Mouse (Mus musculus): Measurements from ENCODE around the gene Ebf1.

Ebf1 gene

DNA sequence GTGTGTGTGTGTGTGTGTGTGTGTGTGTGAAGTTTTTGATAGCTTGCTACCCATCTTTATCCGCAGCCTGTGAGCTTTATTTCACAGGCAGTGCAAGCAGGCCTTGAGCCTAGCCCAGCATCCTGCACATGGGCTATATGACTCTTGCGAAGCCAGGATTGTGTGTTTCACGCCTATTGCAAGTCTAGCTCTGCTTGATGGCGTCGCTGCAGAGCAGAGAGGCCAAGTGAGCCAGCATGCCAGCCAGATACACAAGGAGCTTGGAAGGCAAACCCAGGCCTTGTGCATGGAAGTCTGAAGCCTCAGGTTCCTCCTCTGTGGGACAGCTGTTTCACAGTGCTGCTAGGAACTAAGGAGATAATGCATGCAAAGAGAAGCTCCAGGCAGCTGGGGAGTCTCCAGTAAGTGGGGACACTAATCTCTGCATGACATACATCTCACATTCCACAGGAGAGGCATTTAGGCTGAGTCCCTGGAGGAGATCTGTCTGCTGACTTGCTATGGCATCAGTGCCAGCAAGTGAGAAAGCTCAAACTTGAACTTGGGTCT lies 359.2 kb downstream of the Ebf1 start:
- DNase-seq: no peak

GRCm38 (mm10) chr11:44977921-44978397 lies 360.8 kb downstream of the Ebf1 start:
- no peak for DNase-seq

DNA sequence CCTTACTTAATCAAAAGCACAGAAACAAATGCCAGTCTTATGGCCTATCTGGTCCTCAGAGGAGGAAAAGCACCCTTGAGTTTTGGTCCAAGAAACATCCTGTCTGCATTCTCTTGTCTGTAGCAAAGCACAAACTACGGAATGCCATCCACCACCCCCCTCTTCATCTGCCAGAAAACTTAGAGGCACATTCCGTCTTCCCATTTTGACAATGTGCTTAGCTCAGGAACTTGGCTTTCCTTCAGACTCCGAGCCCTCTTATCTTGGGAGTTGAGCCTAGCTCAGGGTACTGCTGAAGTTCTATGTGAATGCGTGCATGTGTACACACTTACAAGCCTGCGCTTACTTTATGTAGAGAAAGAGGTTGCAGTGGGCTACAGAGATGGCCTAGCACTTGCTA lies 362.3 kb downstream of the Ebf1 start:
- peak; percentile 29 for DNase-seq

DNA sequence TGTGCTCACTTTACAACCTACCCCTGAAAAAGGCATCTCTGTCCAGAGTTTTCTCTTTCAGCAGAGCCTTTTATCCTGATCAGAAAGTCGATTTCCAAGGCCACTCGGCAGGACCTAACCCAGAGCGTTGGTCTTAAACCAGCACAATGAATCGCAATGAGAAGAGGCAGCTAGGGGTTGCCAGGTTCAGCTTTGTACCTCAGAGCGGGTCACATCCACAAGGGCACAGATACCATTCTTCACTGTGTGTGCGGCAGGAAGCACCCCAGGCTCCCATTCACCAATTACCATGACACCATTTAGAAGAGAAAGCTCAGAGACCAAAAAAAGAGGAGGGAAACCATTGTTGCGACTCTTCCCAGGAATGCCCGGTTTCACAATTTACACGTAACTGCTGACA lies 365.1 kb downstream of the Ebf1 start:
- no peak for DNase-seq

DNA sequence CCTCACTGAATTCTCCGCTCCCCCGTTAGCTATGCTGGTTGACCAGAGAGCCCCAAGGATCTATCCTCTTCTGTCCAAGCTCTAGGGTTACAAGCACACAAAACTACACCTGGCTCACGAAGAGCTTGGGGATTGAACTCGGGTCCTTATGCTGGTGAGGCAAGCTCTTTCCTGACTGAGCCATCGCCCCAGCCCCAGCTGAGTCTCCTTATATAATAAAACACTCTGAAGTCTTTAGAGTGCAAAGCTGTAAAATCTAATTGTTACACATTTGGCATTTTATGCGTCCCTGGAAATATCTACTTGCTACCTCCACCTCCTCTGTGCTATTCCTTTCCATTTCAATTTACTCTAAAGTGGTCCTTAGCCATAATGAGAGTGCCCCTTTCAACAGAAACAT lies 366.8 kb downstream of the Ebf1 start:
- DNase-seq: no peak

- DNase-seq: no peak
Measured at GRCm38 (mm10) chr11:44984381-44984780, 367.3 kb downstream of the Ebf1 start.

DNA sequence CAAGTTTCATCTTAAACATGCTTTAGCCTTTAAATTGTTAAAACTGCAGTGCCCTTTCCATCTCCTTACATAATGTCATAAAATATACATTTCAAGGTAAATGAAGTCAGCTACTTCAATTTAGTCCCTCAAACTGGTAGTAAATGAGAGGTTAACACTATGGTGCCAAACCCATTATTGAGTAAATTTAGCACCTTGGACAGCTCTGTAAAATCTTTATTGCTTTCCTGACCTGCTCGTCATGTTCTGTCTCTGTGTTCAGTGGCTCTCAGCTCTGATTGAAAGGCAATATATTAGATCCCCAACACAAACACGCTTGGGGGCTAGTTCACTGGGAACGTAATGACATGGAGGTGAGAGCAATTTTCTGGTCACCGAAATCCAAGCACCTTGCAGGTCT lies 370.7 kb downstream of the Ebf1 start:
- no peak for DNase-seq

- no peak for DNase-seq
Measured at GRCm38 (mm10) chr11:45002681-45003286, 385.7 kb downstream of the Ebf1 start.

DNA sequence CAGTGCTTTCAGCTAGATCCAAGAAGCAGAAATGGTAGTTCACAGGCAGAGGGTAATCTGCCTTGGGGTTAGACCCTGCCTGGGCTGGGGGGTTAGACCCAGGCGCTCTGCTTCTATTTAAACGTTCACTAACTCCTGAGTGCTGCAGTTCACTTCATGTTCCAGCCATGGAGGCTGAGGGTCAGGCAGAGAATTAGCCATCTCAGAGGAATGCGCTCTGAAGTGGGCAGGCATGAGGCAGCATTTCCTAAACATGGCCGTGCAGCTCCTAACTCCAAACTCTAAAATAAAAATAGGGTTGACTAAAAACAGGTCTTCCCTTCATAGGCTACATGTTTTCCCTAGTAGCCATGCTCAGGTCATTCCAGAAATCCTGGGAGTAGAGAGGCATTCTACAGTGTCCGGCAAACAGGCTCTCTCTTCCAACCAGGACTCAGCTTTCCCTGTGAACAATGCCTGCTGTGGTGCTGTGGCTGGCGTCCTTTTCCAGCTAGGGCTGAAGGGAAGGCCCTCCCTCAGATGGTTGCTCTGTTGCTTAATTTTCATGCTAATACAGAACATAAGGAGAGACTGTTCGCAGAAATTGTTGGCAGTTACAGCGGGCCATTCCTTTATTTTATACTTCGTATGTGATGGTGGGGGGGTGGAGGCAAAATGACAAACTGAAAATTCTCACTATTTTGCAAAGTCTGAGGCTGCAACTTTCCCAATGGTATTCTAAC lies 386.8 kb downstream of the Ebf1 start:
- DNase-seq: no peak

- DNase-seq: no peak
Measured at GRCm38 (mm10) chr11:45007311-45007710, 390.2 kb downstream of the Ebf1 start.

DNA sequence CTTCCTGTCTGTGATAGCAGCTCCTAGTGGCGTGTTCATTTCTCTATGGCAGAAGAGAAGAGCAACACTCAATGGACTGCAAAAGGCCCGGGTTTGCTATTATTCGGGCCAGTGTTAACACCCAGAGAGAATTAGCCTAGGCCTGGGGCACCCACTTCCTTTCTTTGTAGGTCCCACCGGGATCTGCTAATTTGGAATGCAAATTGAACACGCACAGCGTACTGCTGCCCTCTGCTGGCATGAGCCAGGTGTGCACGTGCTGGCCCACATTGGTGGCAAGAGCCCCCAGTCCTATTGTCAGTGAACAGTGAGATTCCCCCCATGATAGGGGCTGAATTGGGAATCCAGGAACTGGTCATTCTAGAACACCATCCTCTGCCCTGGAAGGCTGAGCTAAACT lies 391.0 kb downstream of the Ebf1 start:
- DNase-seq: peak; percentile 85

GRCm38 (mm10) chr11:45008760-45009159 lies 391.6 kb downstream of the Ebf1 start:
- no peak for DNase-seq

DNA sequence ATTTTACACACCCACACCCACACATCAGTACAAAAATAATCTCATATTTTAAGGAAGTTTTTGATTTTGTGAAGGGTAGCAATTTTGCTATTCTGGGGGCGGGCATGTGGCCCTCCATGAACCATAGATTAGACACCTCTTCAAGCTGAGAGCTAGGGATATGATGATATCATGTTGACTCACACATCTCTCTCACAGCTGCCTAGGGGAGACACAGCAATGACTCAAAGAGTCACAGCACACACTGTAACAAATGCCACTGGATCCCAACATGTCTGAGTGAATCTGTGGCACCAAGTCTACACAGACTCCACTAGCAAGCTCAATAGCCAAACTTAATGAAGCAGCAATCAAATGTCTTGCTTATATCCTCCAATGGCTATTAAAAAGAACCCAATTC lies 395.0 kb downstream of the Ebf1 start:
- DNase-seq: no peak

- DNase-seq: peak; percentile 9
Measured at GRCm38 (mm10) chr11:45017493-45017892, 400.4 kb downstream of the Ebf1 start.

- DNase-seq: no peak
Measured at GRCm38 (mm10) chr11:45026012-45026411, 408.9 kb downstream of the Ebf1 start.

DNA sequence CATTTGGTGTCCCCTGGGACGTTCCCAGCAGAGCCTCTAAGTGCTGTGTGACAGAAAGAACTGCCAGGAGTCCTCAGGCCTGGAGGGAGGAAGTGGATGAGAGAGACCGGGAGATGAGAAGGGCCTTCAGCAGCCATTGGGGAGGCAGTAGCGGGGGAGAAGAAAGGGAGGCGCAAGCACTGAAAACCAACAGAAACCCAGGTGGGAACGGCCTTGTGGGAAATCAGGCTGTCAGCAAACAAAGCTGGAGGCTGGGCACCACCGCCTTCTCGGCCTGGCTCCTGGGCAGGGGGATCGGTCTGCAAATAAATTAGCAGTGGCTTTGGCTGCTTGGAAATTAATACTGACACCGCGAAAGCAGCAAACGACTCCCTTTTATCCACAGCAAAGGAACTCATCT lies 409.6 kb downstream of the Ebf1 start:
- DNase-seq: no peak

DNA sequence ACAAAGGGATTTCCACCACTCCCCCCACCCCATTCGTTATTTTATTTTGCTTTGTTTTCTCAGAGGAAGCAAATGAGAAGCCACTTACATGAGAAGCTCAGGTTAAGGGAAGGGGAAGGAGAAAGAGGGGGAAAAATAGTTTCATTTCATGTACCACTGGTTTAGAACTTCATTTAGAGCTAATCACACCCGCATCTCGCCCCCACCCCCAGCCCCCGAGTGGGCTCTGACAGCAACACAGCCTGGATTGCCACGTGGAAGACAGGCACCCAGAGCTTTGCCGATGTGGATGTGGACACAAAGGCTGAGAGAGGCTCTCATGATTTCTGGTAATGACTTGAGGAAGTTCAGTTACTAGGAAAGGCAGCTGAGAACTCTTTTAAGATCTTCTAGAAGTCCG lies 410.0 kb downstream of the Ebf1 start:
- no peak for DNase-seq

- DNase-seq: no peak
Measured at GRCm38 (mm10) chr11:45055744-45056610, 438.9 kb downstream of the Ebf1 start.

All from kidney, postnatal 14 days (tissue).